Mouse (Mus musculus): ENCODE results near the gene Nelfe.

Nelfe gene

DNA sequence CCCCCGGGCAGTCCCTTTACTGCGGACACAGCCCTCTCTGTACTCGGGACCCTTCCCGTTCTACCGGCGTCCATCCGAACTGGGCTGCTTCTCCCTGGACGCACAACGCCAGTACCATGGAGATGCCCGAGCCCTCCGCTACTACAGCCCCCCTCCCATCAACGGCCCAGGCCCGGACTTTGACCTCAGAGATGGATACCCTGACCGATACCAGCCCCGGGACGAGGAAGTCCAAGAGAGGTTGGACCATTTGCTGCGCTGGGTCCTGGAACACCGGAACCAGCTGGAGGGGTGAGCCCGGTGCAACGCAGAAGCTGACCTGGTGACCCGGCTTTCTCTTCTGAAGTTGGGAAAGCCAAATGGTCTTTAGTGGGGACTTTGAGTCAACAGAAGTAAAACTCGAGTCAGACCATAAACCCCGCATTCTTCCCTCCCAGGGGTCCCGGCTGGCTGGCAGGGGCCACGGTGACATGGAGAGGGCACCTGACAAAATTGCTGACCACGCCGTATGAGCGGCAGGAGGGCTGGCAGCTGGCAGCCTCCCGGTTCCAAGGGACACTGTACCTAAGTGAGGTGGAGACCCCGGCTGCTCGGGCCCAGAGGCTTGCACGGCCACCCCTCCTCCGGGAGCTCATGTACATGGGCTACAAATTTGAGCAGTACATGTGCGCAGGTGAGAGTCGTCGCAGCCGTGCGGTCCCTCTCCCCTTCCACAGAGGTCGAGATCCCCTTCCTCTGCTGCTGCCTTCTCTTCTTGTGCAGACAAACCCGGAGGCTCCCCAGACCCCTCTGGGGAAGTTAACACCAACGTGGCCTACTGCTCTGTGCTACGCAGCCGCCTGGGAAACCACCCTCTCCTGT lies 12.5 kb upstream of the Nelfe start:
- POLR2A ChIA-PET, result interaction anchor here in 3 of 4 experiments (0.6 to 4.9 kb wide), 13 partner anchors 9 to 439 kb away, joined by 3 to 31 read pairs (median 3); partner anchors contain the start of genes Nelfe (in 3 of the 3), Skiv2l (in 3 of the 3) and Lsm2 (in 1 of the 3)
- CTCF ChIA-PET, result interaction anchor here in 3 of 4 experiments (0.6 to 1.6 kb wide), 3 partner anchors 12 to 42 kb away, joined by 3 to 6 read pairs (median 3); partner anchors contain the start of genes Nelfe (in 1 of the 3) and Skiv2l (in 1 of the 3)

DNA sequence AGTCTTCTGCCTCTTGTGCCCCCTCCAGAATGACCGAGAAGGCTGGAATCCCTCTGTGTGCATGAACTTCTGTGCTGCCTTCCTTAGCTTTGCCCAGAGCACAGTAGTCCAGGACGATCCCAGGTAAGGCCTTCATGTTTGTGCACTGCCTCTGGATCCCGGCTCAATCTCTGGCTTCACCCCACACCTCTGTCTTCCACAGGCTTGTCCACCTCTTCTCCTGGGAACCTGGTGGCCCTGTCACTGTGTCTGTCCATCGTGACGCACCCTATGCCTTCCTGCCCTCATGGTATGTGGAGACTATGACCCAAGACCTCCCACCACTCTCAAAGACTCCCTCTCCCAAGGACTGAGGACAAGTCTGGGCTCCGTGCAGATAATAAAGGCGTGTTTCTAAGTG lies 11.4 kb upstream of the Nelfe start:
- POLR2A ChIA-PET, result interaction anchor here in 3 of 4 experiments (2.4 to 4.9 kb wide), 3 partner anchors 10 to 11 kb away, joined by 8 to 31 read pairs (median 23); partner anchors contain the start of genes Nelfe (in 3 of the 3) and Skiv2l (in 3 of the 3)

GRCm38 (mm10) chr17:34840736-34841307 lies 9.4 kb upstream of the Nelfe start:
- ChIA-PET CTCF (interaction anchor here in 2 of 4 experiments (0.9 to 1.1 kb wide), 2 partner anchors 15 to 82 kb away, joined by 3 read pairs; no protein-coding TSS in a partner anchor), POLR2A (interaction anchor here in 2 of 4 experiments (1.2 to 4.9 kb wide), 5 partner anchors 9 to 124 kb away, joined by 4 to 23 read pairs (median 5); partner anchors contain the start of genes Skiv2l (in 2 of the 2) and Nelfe (in 1 of the 2))

More for the DNA sequence above, 11.4 kb upstream of the Nelfe start:
- CTCF ChIA-PET, result no interaction called here

- CTCF ChIA-PET, result interaction anchor here in 1 of 4 experiments (0.6 kb wide), 1 partner anchor 198 kb away, joined by 8 read pairs; the partner anchor contains the start of gene Atf6b
- POLR2A ChIA-PET, result interaction anchor here in 1 of 4 experiments (1.4 to 1.6 kb wide), 2 partner anchors 12 to 105 kb away, joined by 3 to 5 read pairs; no protein-coding TSS in a partner anchor
Observed at GRCm38 (mm10) chr17:34844884-34845283, 5.3 kb upstream of the Nelfe start.

GRCm38 (mm10) chr17:34847192-34847591 lies 3.0 kb upstream of the Nelfe start:
- ChIA-PET POLR2A (interaction anchor here in 3 of 4 experiments (0.6 to 4.1 kb wide), 3 partner anchors 10 to 12 kb away, joined by 4 to 31 read pairs (median 8); partner anchors contain the start of genes Dxo (in 2 of the 3) and Stk19 (in 2 of the 3)), CTCF (interaction anchor here in 1 of 4 experiments (0.6 kb wide), 1 partner anchor 241 kb away, joined by 3 read pairs; no protein-coding TSS in a partner anchor)

GRCm38 (mm10) chr17:34847615-34848014 lies 2.6 kb upstream of the Nelfe start:
- ChIA-PET CTCF (no interaction called here), POLR2A (interaction anchor here in 3 of 4 experiments (0.6 to 4.1 kb wide), 4 partner anchors 10 to 451 kb away, joined by 4 to 31 read pairs (median 6); partner anchors contain the start of genes Dxo (in 2 of the 3) and Stk19 (in 2 of the 3))

DNA sequence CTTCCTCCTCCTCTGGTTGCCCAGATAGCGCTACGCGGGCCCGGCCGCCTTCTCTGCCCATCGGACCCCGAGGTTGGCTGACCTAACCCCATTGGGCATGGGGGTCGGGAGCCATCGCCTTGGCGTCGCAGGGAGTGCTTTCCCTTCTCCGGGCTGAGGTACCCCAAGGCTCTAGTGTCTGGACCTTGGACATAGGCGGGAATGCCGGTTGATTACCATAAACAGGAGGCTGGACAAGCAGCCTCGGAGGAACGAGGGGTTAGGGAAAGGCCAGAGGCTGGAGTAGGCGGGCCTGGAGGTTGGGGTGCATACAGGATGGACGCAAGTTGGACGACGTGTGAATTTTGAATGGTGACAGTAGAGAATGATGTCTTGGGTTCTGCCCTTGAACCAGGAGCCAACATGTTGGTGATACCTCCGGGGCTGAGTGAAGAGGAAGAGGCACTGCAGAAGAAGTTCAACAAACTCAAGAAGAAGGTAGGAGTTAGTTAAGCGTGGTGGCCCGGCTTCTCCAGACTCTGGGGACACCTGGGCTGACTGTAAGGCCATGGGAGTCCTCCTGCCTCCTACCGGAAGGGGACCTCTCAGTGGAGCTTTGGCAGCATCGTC lies 430 bp downstream of the Nelfe start:
- ChIA-PET POLR2A (interaction anchor here in 3 of 4 experiments (0.9 to 4.1 kb wide), 6 partner anchors 12 to 271 kb away, joined by 3 to 31 read pairs (median 6); partner anchors contain the start of genes Dxo (in 3 of the 3), Stk19 (in 3 of the 3) and Csnk2b (in 1 of the 3)), CTCF (interaction anchor here in 3 of 4 experiments (0.6 to 1.2 kb wide), 4 partner anchors 13 to 231 kb away, joined by 3 to 6 read pairs (median 4); partner anchors contain the start of genes Dxo (in 1 of the 3) and Stk19 (in 1 of the 3))

DNA sequence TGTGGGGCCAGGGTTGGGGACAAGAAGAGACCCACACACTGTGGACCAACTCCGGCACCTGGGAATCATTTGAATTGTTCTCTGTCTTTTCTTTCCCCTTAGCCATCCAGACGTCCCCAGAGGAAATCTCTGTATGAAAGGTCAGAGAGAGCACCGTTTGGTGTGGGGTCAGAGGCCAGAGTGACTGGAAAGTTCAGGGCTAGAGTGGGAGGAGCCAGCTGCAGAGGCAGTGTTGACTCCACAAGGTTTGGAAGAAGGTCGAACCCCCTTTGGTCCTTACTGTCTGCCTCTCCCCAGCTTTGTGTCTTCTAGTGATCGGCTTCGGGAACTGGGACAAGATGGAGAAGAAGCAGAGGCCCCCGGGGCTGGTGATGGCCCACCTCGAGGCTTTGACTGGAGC lies 3.3 kb downstream of the Nelfe start:
- ChIA-PET POLR2A (interaction anchor here in 3 of 4 experiments (0.6 to 2.8 kb wide), 6 partner anchors 10 to 96 kb away, joined by 3 to 11 read pairs (median 3); no protein-coding TSS in a partner anchor), CTCF (interaction anchor here in 2 of 4 experiments (0.7 to 1.1 kb wide), 2 partner anchors 9 to 10 kb away, joined by 3 to 4 read pairs; no protein-coding TSS in a partner anchor)

- POLR2A ChIA-PET, result interaction anchor here in 3 of 4 experiments (0.7 to 3.2 kb wide), 8 partner anchors 10 to 126 kb away, joined by 3 to 29 read pairs (median 4); partner anchors contain the start of gene Lsm2 (in 1 of the 3)
Observed at GRCm38 (mm10) chr17:34854761-34855160, 4.6 kb downstream of the Nelfe start.

DNA sequence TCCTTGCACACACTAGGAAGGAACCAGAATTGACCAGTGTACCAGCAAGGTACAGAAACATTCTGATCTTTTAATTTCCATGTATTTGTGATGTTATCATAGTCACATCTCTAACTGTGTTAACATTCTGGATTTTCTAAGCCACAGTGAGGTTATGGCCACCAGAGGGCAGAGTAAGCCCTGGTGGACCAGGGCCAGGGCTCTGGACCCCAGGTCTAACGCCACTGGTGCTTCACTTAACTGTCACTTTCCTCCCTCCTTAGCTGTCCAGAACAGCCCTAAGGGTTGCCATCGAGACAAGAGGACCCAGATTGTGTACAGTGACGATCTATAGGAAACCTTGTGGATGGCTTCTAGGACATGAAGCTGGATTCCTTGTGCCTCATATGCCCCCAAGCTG lies 5.6 kb downstream of the Nelfe start:
- POLR2A ChIA-PET, result interaction anchor here (0.5 to 3.2 kb wide), 19 partner anchors 12 to 395 kb away, joined by 3 to 29 read pairs (median 3); partner anchors contain the start of genes Atf6b (in 1 of the 4), Gm20547 (in 1 of the 4) and Lsm2 (in 1 of the 4)
- CTCF ChIA-PET, result interaction anchor here (0.6 to 2.3 kb wide), 35 partner anchors 10 to 864 kb away, joined by 3 to 18 read pairs (median 4); partner anchors contain the start of genes Zbtb12 (in 2 of the 4), Ddah2 (in 1 of the 4), Gm20547 (in 1 of the 4) and Neu1 (in 1 of the 4)

More at GRCm38 (mm10) chr17:34854761-34855160, 4.6 kb downstream of the Nelfe start:
- CTCF ChIA-PET, result interaction anchor here in 3 of 4 experiments (1.1 to 2.3 kb wide), 6 partner anchors 9 to 94 kb away, joined by 3 to 18 read pairs (median 4); partner anchors contain the start of gene Gm20547 (in 1 of the 3)

DNA sequence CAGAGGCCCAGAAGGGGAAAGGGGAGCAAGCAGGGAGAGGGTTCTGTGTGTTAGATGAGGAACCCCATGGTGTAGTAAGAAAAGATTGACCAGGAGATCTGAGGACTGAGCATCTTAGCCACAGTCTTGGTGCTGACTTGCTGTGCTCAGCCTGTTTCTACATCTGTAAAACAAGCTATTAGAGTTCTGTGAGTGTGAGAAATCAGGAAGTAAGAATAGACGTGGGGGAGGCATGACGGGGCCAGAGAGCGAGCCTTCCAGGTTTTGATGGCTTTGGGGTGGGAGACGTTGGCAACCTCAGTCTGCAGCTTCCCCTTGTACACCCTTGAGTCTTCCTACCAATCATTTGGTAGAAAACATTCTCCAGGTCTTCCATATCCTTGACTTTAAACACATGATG lies 8.5 kb downstream of the Nelfe start:
- POLR2A ChIA-PET, result interaction anchor here in 2 of 4 experiments (0.7 to 1.0 kb wide), 2 partner anchors 9 to 52 kb away, joined by 3 to 13 read pairs; partner anchors contain the start of genes Nelfe (in 1 of the 2) and Skiv2l (in 1 of the 2)
- CTCF ChIA-PET, result interaction anchor here in 2 of 4 experiments (0.7 to 1.0 kb wide), 2 partner anchors 36 to 53 kb away, joined by 3 read pairs; no protein-coding TSS in a partner anchor

DNA sequence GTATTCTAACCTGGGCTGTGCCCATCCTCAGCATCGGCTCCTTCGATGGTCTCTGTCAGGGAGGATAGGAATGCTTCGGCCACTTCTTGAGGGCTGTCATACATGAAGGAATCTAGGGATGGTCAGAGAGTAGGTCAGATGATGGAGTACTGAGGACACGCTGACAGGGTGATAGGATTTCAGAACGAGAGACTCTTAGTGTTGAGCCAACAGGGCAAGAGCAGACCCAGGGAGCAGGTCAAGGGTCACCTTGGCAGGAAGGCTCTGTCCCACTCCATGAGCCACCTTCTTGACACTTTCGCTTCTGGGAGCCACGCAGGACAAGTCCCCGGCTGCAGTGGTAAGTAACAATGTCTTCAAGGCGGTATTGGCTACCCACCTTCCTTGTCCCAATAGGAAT lies 10.3 kb downstream of the Nelfe start:
- POLR2A ChIA-PET, result interaction anchor here in 3 of 4 experiments (0.5 to 1.1 kb wide), 3 partner anchors 11 to 333 kb away, joined by 3 read pairs; partner anchors contain the start of genes Ltb (in 1 of the 3) and Skiv2l (in 1 of the 3)
- CTCF ChIA-PET, result interaction anchor here in 1 of 4 experiments (0.6 kb wide), 1 partner anchor 40 kb away, joined by 6 read pairs; no protein-coding TSS in a partner anchor

- ChIA-PET POLR2A (interaction anchor here in 2 of 4 experiments (0.5 to 1.2 kb wide), 7 partner anchors 8 to 211 kb away, joined by 3 to 4 read pairs (median 3); partner anchors contain the start of gene Neu1 (in 1 of the 2)), CTCF (interaction anchor here in 1 of 4 experiments (0.8 kb wide), 1 partner anchor 72 kb away, joined by 3 read pairs; no protein-coding TSS in a partner anchor)
Observed at GRCm38 (mm10) chr17:34861704-34862415, 11.7 kb downstream of the Nelfe start.

GRCm38 (mm10) chr17:34862416-34863081 lies 12.4 kb downstream of the Nelfe start, which contains the start of gene Cfb:
Gene Cfb, minus strand, starts transcription at chr17:34862518.
- ChIA-PET POLR2A (interaction anchor here in 2 of 4 experiments (0.5 to 1.2 kb wide), 6 partner anchors 7 to 163 kb away, joined by 3 to 4 read pairs (median 3); partner anchors contain the start of gene Neu1 (in 1 of the 2)), CTCF (interaction anchor here in 1 of 4 experiments (1.2 kb wide), 1 partner anchor 8 kb away, joined by 3 read pairs; no protein-coding TSS in a partner anchor)

DNA sequence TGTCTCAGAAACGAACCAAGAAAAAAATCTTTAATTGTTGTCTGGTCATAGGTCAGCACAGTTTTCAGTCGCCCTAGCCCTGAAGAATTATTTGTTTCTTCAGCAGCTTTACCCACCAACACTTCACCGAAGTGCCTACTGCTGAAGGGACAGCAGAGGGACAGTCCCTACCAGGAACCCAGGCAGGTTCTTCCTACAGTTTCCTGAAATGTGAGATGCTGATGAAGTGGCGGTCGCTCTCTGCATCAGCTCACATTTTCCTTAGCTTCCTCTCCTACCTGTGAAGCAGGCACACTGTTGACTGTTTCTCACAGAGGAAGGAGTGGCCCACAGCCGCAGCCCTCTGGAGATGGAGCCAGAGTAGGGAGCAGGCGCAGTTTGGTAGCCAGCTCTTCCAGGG lies 15.8 kb downstream of the Nelfe start:
- ChIA-PET POLR2A (interaction anchor here in 2 of 4 experiments (0.8 to 1.5 kb wide), 3 partner anchors 14 to 28 kb away, joined by 3 to 4 read pairs (median 4); partner anchors contain the start of genes Skiv2l (in 1 of the 2) and Zbtb12 (in 1 of the 2)), CTCF (interaction anchor here (0.5 to 2.4 kb wide), 6 partner anchors 10 to 462 kb away, joined by 3 to 8 read pairs (median 6); no protein-coding TSS in a partner anchor)
